Mouse (Mus musculus) MEL (cell line): ENCODE data around the gene Cr1l.

Experiments used
- CHD2 ChIP-seq: IDR thresholded peaks from 2 replicates; pipeline ENCODE4 v1.6.1; 2011; ENCODE audit warnings: low read length, improper control_type of control experiment
- GATA1 ChIP-seq: IDR thresholded peaks from 2 replicates; pipeline ENCODE4 v1.6.1; 2011; ENCODE audit warnings: low read depth, low read length, improper control_type of control experiment
- MAZ ChIP-seq: IDR thresholded peaks from 2 replicates; pipeline ENCODE4 v1.6.1; 2012; ENCODE audit warnings: low read depth, mild to moderate bottlenecking, inconsistent platforms, low read length, improper control_type of control experiment
- POLR2A ChIP-seq, 2 experiments: IDR thresholded peaks; 2 replicates each; pipeline ENCODE4 v1.6.1; 2011 to 2012; ENCODE audit warnings: low read length in 2 of 2, mild to moderate bottlenecking in 2 of 2, control low read depth in 1 of 2, improper control_type of control experiment in 1 of 2, low read depth in 1 of 2, moderate library complexity in 1 of 2; ENCODE audit not compliant: control insufficient read depth in 1 of 2, insufficient read depth in 1 of 2, poor library complexity in 1 of 2
- SMC3 ChIP-seq: IDR thresholded peaks from 2 replicates; pipeline ENCODE4 v1.6.1; 2011; ENCODE audit warnings: low read depth, low read length, improper control_type of control experiment
- UBTF ChIP-seq: IDR thresholded peaks from 2 replicates; pipeline ENCODE4 v1.6.1; 2012; ENCODE audit warnings: low read depth, mild to moderate bottlenecking, inconsistent platforms, low read length, improper control_type of control experiment, moderate library complexity, borderline replicate concordance; ENCODE audit not compliant: insufficient read depth

- TF ChIP-seq MAZ (no peak), SMC3 (no peak), CHD2 (no peak), UBTF (no peak), POLR2A (IDR thresholded peaks at IDR 0.05; ENCODE audit: control insufficient read depth in 1 of 2, insufficient read depth in 1 of 2, low read depth in 1 of 2, low read length in 2 of 2, poor library complexity in 1 of 2) (no peak), GATA1 (peak; percentile 27; the same call in 1 of the 2 replicates)
These were observed 17.0 kb downstream of the Cr1l start for GRCm38 (mm10) chr1:195114414-195114813.
